Mouse (Mus musculus) activated CD4-positive, CD25-positive, alpha-beta regulatory T cell, adult 4 months (primary cell): Measurements from ENCODE around the gene Uckl1. TPM values are rescaled to one million over a fixed set of nuclear protein-coding genes. Genes with fewer than 3 reads are reported as not detected.

ENCODE experiments used
- ATAC-seq: one replicate; pipeline ENCODE4 v1.8.0; 2017
- polyA plus RNA-seq, 2 experiments: library from polyadenylated mRNA; unstranded; fragments of 100-300 nt; shearing (Covaris generic); gene quantifications; one replicate each; pipeline ENCODE4 v1.2.1; 2017

The Uckl1 gene
- 100 to 1,000 TPM; 111 to 136 TPM for polyA plus RNA-seq

- no peak for ATAC-seq
Measured at GRCm38 (mm10) chr2:181584411-181584942, at the start of gene Uckl1. TSS of gene Uckl1 (minus strand) at chr2:181584892.

GRCm38 (mm10) chr2:181632624-181633023, 47.9 kb upstream of the Uckl1 start:
- no peak for ATAC-seq

- ATAC-seq = no peak
Measured at GRCm38 (mm10) chr2:181628471-181628870, 43.8 kb upstream of the Uckl1 start.

- ATAC-seq = no peak
Measured at GRCm38 (mm10) chr2:181623401-181623800, 38.7 kb upstream of the Uckl1 start.

- ATAC-seq = no peak
Measured at GRCm38 (mm10) chr2:181618761-181619495, 34.2 kb upstream of the Uckl1 start.

- no peak for ATAC-seq
Measured at GRCm38 (mm10) chr2:181602367-181602766, 17.7 kb upstream of the Uckl1 start.

GRCm38 (mm10) chr2:181601751-181602145, 17.1 kb upstream of the Uckl1 start:
- ATAC-seq = no peak

- ATAC-seq = peak; percentile 93
Measured at GRCm38 (mm10) chr2:181600828-181601750, 16.4 kb upstream of the Uckl1 start.

GRCm38 (mm10) chr2:181600226-181600758, 15.6 kb upstream of the Uckl1 start:
- ATAC-seq = no peak

- peak; percentile 29 for ATAC-seq
Measured at GRCm38 (mm10) chr2:181598454-181599351, 14.0 kb upstream of the Uckl1 start, which contains the start of gene Samd10. TSS of gene Samd10 (minus strand) at chr2:181599212.

- no peak for ATAC-seq
Measured at GRCm38 (mm10) chr2:181597378-181598061, 12.8 kb upstream of the Uckl1 start.

- ATAC-seq = no peak
Measured at GRCm38 (mm10) chr2:181596221-181596960, 11.7 kb upstream of the Uckl1 start.

- no peak for ATAC-seq
Measured at GRCm38 (mm10) chr2:181594946-181595696, 10.4 kb upstream of the Uckl1 start.

- ATAC-seq = no peak
Measured at GRCm38 (mm10) chr2:181593937-181594336, 9.2 kb upstream of the Uckl1 start.

- no peak for ATAC-seq
Measured at GRCm38 (mm10) chr2:181593042-181593421, 8.3 kb upstream of the Uckl1 start.

- ATAC-seq = peak; percentile 61
Measured at GRCm38 (mm10) chr2:181592231-181593041, 7.7 kb upstream of the Uckl1 start, which contains the start of gene Zfp512b. TSS of gene Zfp512b (minus strand) at chr2:181592803.

GRCm38 (mm10) chr2:181591528-181592085, 6.9 kb upstream of the Uckl1 start, which contains the start of gene Prpf6:
TSS of gene Prpf6 (plus strand) at chr2:181591868.
- ATAC-seq = peak; percentile 46

GRCm38 (mm10) chr2:181590471-181590870, 5.8 kb upstream of the Uckl1 start:
- ATAC-seq = no peak
